In the genomic region with DNA sequence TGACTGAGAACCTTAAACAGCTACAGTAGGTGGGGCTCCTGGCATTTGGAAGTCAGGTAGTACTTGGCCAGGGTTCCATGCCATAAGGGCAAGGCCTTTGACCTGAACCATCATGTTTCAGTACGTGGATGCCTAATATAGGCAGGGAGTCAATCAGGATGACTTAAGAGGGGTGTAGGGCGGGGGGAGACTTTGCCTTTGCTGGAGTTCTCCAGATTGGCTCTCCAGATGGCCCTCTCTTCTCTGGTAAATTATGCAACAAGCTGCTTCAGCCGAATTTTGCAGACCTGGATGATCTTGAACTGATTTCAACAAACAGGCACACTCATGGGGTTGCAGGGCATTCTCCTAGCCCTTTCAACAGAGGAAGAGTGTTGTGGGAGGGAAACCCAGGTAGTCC, we compare ENCODE assay signal across 25 mouse cellular contexts.
A peak's percentile ranks its signal among the peaks of the same experiment; 100 is the strongest.
DNase-seq lines count a peak whose midpoint lies in the region; ATAC-seq and TF ChIP-seq lines count a peak whose summit lies in the region.
"Had no signal": no experiment of that assay in that cellular context is flagged by ENCODE, and none has a peak within 500 bp of the region (broad histone marks: within the 10 kb centered on the region; RNA-seq: fewer than 3 reads in every experiment).

No protein-coding gene starts in this region.

- ATAC-seq in forebrain, embryonic 14.5 days, result peak; percentile 58
- peak; percentile 80 for ATAC-seq in forebrain, postnatal 0 days
- ATAC-seq: Patski had no signal

- WGBS in forebrain, embryonic 14.5 days, result 59% methylated on average over 3 of the region's 3 CpGs
- WGBS in forebrain, embryonic 10.5 days, result 79% methylated on average over 3 of the region's 3 CpGs
- 40% methylated on average over 3 of the region's 3 CpGs for WGBS in forebrain, postnatal 0 days

- intact Hi-C loops in left cerebral cortex, postnatal 4 days (cut with DNase I), result no loop called here
- intact Hi-C loops in left cerebral cortex, postnatal 10 days (cut with DNase I), result loop anchor here (10.0 kb wide), 1 partner anchor 631 kb away; the partner anchor contains the start of gene Inhba

- peak; percentile 71 for DNase-seq in forebrain, embryonic 14.5 days (ENCODE audit: low spot score)
- no peak for DNase-seq in forebrain, embryonic 10.5 days (ENCODE audit: extremely low spot score, low spot score)
- peak; percentile 44 for DNase-seq in left cerebral cortex, postnatal 4 days
- no peak for DNase-seq in left cerebral cortex, postnatal 10 days (ENCODE audit: extremely low spot score in 1 of 2, low spot score in 2 of 2)
- peak; percentile 74 for DNase-seq in forebrain, postnatal 0 days
- DNase-seq in layer of hippocampus, postnatal 14 days (ENCODE audit: low spot score in 2 of 2), result peak; percentile 52 to 65
- DNase-seq in adrenal gland, postnatal 14 days, result no peak
- no peak for DNase-seq in thymus, postnatal 4 days
- DNase-seq: cerebellum, adult 18-20 months; gastrocnemius, postnatal 25 days; heart, adult 18-20 months; heart, postnatal 14 days; kidney, adult 11 months; kidney, postnatal 4 days; liver, embryonic 13.5 days; lung, adult 2 months; right cerebral cortex, postnatal 25 days; thymus, adult 2 months had no signal

- peak overlapping the region; percentile 35; the same call in 1 of the 2 replicates for H3K27ac ChIP-seq in forebrain, embryonic 14.5 days (ENCODE audit: low read depth, low read length)
- no peak overlapping the region for H3K27ac ChIP-seq in forebrain, embryonic 10.5 days
- H3K27ac ChIP-seq in forebrain, postnatal 0 days (ENCODE audit: low read depth, low read length), result peak overlapping the region; percentile 42; the same call in 1 of the 2 replicates
- H3K27ac ChIP-seq: embryonic facial prominence, embryonic 15.5 days; heart, embryonic 13.5 days; liver, embryonic 13.5 days; midbrain, embryonic 12.5 days; stomach, embryonic 15.5 days had no signal

- H3K36me3 ChIP-seq in forebrain, embryonic 14.5 days (ENCODE audit: control insufficient read depth, insufficient read depth, low read length), result no peaks in the 10 kb centered on the region
- H3K36me3 ChIP-seq in forebrain, embryonic 10.5 days (replicated peaks), result no peaks in the 10 kb centered on the region
- no peaks in the 10 kb centered on the region for H3K36me3 ChIP-seq in forebrain, postnatal 0 days (ENCODE audit: insufficient read depth)
- H3K36me3 ChIP-seq: embryonic facial prominence, embryonic 15.5 days; G1E; heart, embryonic 13.5 days; liver, embryonic 13.5 days; midbrain, embryonic 12.5 days; stomach, embryonic 15.5 days had no signal

- no peaks in the 10 kb centered on the region for H3K27me3 ChIP-seq in forebrain, embryonic 14.5 days (replicated peaks; ENCODE audit: control insufficient read depth, insufficient read depth, low read length)
- no peaks in the 10 kb centered on the region for H3K27me3 ChIP-seq in forebrain, embryonic 10.5 days (ENCODE audit: poor library complexity, severe bottlenecking)
- no peaks in the 10 kb centered on the region for H3K27me3 ChIP-seq in forebrain, postnatal 0 days (ENCODE audit: insufficient read depth, low read length)
- H3K27me3 ChIP-seq: CH12.LX; embryonic facial prominence, embryonic 15.5 days; heart, embryonic 13.5 days; liver, embryonic 13.5 days; midbrain, embryonic 12.5 days; Patski; stomach, embryonic 15.5 days had no signal

- no peaks in the 10 kb centered on the region for H3K9me3 ChIP-seq in forebrain, embryonic 14.5 days (replicated peaks; ENCODE audit: control insufficient read depth, low read length)
- no peaks in the 10 kb centered on the region for H3K9me3 ChIP-seq in forebrain, embryonic 10.5 days
- no peaks in the 10 kb centered on the region for H3K9me3 ChIP-seq in forebrain, postnatal 0 days (ENCODE audit: low read length)
- H3K9me3 ChIP-seq: embryonic facial prominence, embryonic 15.5 days; G1E; heart, embryonic 13.5 days; liver, embryonic 13.5 days; midbrain, embryonic 12.5 days; stomach, embryonic 15.5 days had no signal

- no peak for TF ChIP-seq CTCF in forebrain, postnatal 0 days (IDR thresholded peaks at IDR 0.05; ENCODE audit: low read depth)

- no peaks in the 10 kb centered on the region; the same call in 1 of the 2 replicates for H3K4me1 ChIP-seq in forebrain, embryonic 14.5 days (ENCODE audit: control insufficient read depth, insufficient read depth, low read length)
- H3K4me1 ChIP-seq in forebrain, embryonic 10.5 days, result no peaks in the 10 kb centered on the region
- H3K4me1 ChIP-seq in forebrain, postnatal 0 days (ENCODE audit: insufficient read depth), result peaks cover 7% of the 10 kb centered on the region; the same call in 1 of the 2 replicates
- H3K4me1 ChIP-seq: liver, embryonic 13.5 days; midbrain, embryonic 12.5 days; stomach, embryonic 15.5 days had no signal

- no peak overlapping the region for H3K4me2 ChIP-seq in forebrain, embryonic 14.5 days (ENCODE audit: low read length)
- H3K4me2 ChIP-seq in forebrain, postnatal 0 days (ENCODE audit: low read depth), result no peak overlapping the region
- H3K4me2 ChIP-seq: embryonic facial prominence, embryonic 15.5 days; heart, embryonic 13.5 days; liver, embryonic 13.5 days; midbrain, embryonic 12.5 days; stomach, embryonic 15.5 days had no signal

- no peak overlapping the region for H3K4me3 ChIP-seq in forebrain, embryonic 14.5 days (ENCODE audit: low read depth, low read length)
- H3K4me3 ChIP-seq in forebrain, embryonic 10.5 days, result no peak overlapping the region
- H3K4me3 ChIP-seq in forebrain, postnatal 0 days (ENCODE audit: low read depth, low read length), result no peak overlapping the region
- H3K4me3 ChIP-seq: embryonic facial prominence, embryonic 15.5 days; heart, embryonic 13.5 days; liver, embryonic 13.5 days; midbrain, embryonic 12.5 days; stomach, embryonic 15.5 days had no signal

- no peak overlapping the region for H3K9ac ChIP-seq in forebrain, embryonic 14.5 days (ENCODE audit: low read length)
- H3K9ac ChIP-seq in forebrain, postnatal 0 days, result no peak overlapping the region
- H3K9ac ChIP-seq: embryonic facial prominence, embryonic 15.5 days; heart, embryonic 13.5 days; liver, embryonic 13.5 days; midbrain, embryonic 12.5 days; stomach, embryonic 15.5 days had no signal

Comparison
In these comparisons a context has a peak if more than half of its experiments do, and no peak if none do; other contexts are left out.
1. DNase-seq: peak in forebrain, embryonic 14.5 days (single experiment), left cerebral cortex, postnatal 4 days (single experiment), forebrain, postnatal 0 days (single experiment) and layer of hippocampus, postnatal 14 days (2 of 2); none in forebrain, embryonic 10.5 days (single experiment), left cerebral cortex, postnatal 10 days (0 of 2), adrenal gland, postnatal 14 days (single experiment) and thymus, postnatal 4 days (single experiment).